Mouse (Mus musculus): ENCODE measurements around the gene Themis2. TPM values are rescaled to one million over a fixed set of nuclear protein-coding genes. Genes with fewer than 3 reads are reported as not detected.
"Not testable (repeated sequence)": the region's sequence is repeated elsewhere in the genome, so short reads cannot be mapped to it uniquely, and the experiment has no call there.

The Themis2 gene
- polyA plus RNA-seq, 1 experiment from 2014 or later: 1.3 TPM

GRCm38 (mm10) chr4:132793322-132794004 lies 2.7 kb downstream of the Themis2 start:
- not testable (repeated sequence) for H3K4me3 ChIP-seq (ENCODE audit: low read length); H3K27ac ChIP-seq (ENCODE audit: low read length); H3K27me3 ChIP-seq (ENCODE audit: control insufficient read depth, insufficient read depth, low read depth, low read length); H3K4me2 ChIP-seq (ENCODE audit: low read depth, low read length); H3K4me1 ChIP-seq (replicated peaks; ENCODE audit: control insufficient read depth, insufficient read depth, low read length); ATAC-seq (ENCODE audit: low read depth); H3K9ac ChIP-seq (ENCODE audit: low read length); H3K36me3 ChIP-seq (ENCODE audit: control insufficient read depth, insufficient read depth, low read length); H3K9me3 ChIP-seq (ENCODE audit: control insufficient read depth, low read length)
- 83% methylated on average over 8 of the region's 9 CpGs for WGBS

GRCm38 (mm10) chr4:132789731-132790130 lies 6.5 kb downstream of the Themis2 start:
- ATAC-seq (ENCODE audit: low read depth): no peak
- Histone ChIP-seq H3K4me1 (replicated peaks; ENCODE audit: control insufficient read depth, insufficient read depth, low read length) (no peaks in the 10 kb centered on the region), H3K27me3 (ENCODE audit: control insufficient read depth, insufficient read depth, low read depth, low read length) (peaks cover 1% of the 10 kb centered on the region), H3K4me2 (ENCODE audit: low read depth, low read length) (no peak overlapping the region), H3K9ac (ENCODE audit: low read length) (no peak overlapping the region), H3K9me3 (ENCODE audit: control insufficient read depth, low read length) (no peaks in the 10 kb centered on the region), H3K4me3 (ENCODE audit: low read length) (no peak overlapping the region), H3K27ac (ENCODE audit: low read length) (no peak overlapping the region), H3K36me3 (ENCODE audit: control insufficient read depth, insufficient read depth, low read length) (no peaks in the 10 kb centered on the region)
- 82% methylated on average over 8 of the region's 8 CpGs for WGBS

DNA sequence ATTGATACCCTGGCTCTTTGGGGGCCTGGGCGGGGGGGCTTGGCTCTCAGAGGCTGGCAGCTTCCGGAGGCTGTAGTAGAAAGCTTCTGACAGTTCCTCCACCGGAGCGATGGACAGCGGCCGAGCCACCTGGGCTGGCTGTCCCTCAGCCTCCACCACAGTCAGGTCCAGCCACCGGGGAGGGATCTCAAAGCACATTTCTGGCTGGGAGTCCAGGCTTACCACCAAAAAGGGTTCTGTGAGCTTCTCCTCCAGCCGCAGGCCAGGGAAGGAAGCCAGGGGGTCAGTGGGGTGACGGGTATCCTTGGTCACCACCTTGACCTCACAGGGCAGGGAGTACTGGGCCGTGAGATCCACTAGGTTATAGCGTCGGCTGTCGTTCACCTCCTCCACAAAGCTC lies 11.0 kb downstream of the Themis2 start:
- WGBS: 88% methylated on average over 12 of the region's 13 CpGs
- Histone ChIP-seq H3K4me1 (replicated peaks; ENCODE audit: control insufficient read depth, insufficient read depth, low read length) (no peaks in the 10 kb centered on the region), H3K27ac (ENCODE audit: low read length) (no peak overlapping the region), H3K36me3 (ENCODE audit: control insufficient read depth, insufficient read depth, low read length) (no peaks in the 10 kb centered on the region), H3K4me2 (ENCODE audit: low read depth, low read length) (no peak overlapping the region), H3K27me3 (ENCODE audit: control insufficient read depth, insufficient read depth, low read depth, low read length) (no peaks in the 10 kb centered on the region), H3K9ac (ENCODE audit: low read length) (no peak overlapping the region), H3K9me3 (ENCODE audit: control insufficient read depth, low read length) (no peaks in the 10 kb centered on the region), H3K4me3 (ENCODE audit: low read length) (no peak overlapping the region)
- no peak for ATAC-seq (ENCODE audit: low read depth)

- Histone ChIP-seq H3K27ac (ENCODE audit: low read length) (no peak overlapping the region), H3K9me3 (ENCODE audit: control insufficient read depth, low read length) (no peaks in the 10 kb centered on the region), H3K4me2 (ENCODE audit: low read depth, low read length) (no peak overlapping the region)
These were observed 12.5 kb downstream of the Themis2 start for GRCm38 (mm10) chr4:132783732-132784131.

GRCm38 (mm10) chr4:132780288-132780687 lies 15.9 kb downstream of the Themis2 start:
- peaks cover 38% of the 10 kb centered on the region for H3K36me3 ChIP-seq (ENCODE audit: control insufficient read depth, insufficient read depth, low read length)
- no peak overlapping the region for H3K4me2 ChIP-seq (ENCODE audit: low read depth, low read length)
- no peaks in the 10 kb centered on the region for H3K9me3 ChIP-seq (ENCODE audit: control insufficient read depth, low read length)
- H3K9ac ChIP-seq (ENCODE audit: low read length): no peak overlapping the region
- no peak overlapping the region for H3K27ac ChIP-seq (ENCODE audit: low read length)
- H3K4me3 ChIP-seq (ENCODE audit: low read length): no peak overlapping the region
- no peaks in the 10 kb centered on the region for H3K4me1 ChIP-seq (replicated peaks; ENCODE audit: control insufficient read depth, insufficient read depth, low read length)
- WGBS: 83% methylated on average over 4 of the region's 4 CpGs
- ATAC-seq (ENCODE audit: low read depth): no peak
- H3K27me3 ChIP-seq (ENCODE audit: control insufficient read depth, insufficient read depth, low read depth, low read length): no peaks in the 10 kb centered on the region

More at GRCm38 (mm10) chr4:132783732-132784131, 12.5 kb downstream of the Themis2 start:
- Histone ChIP-seq H3K4me3 (ENCODE audit: low read length) (no peak overlapping the region), H3K36me3 (ENCODE audit: control insufficient read depth, insufficient read depth, low read length) (peaks cover 8% of the 10 kb centered on the region; the same call in 1 of the 2 replicates), H3K9ac (ENCODE audit: low read length) (no peak overlapping the region), H3K27me3 (ENCODE audit: control insufficient read depth, insufficient read depth, low read depth, low read length) (no peaks in the 10 kb centered on the region), H3K4me1 (replicated peaks; ENCODE audit: control insufficient read depth, insufficient read depth, low read length) (no peaks in the 10 kb centered on the region)
- WGBS: 78% methylated on average over 2 of the region's 2 CpGs
- no peak for ATAC-seq (ENCODE audit: low read depth)

DNA sequence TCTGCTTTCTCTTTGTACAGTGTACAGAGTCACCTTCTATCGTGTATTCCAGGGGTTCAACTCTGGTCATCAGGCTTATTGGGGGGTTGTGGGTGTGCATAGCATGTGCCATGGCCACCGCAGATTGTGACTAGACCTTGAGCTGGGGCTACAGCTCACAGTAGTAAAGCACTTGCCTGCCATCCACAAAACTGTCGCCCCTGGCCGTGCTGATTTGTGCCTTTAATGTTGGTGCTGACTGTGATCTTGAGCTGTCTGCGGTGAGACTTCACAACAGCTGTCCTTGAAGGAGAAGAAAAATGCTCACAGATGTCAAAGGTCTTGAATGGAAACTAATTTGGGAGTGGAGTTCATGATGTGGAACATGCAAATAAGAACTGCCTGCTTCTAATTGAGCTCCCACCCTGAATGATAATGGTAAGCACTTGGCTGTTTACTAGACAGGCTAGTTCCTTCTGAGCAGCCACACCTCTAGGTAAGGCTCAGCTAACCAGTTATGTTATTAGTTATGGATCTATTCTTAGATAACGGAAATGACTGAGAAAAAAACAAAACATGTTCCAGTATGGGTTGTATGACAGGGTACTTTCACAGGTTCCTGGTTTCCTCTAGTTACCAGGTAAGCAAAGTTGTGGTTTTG lies 17.5 kb downstream of the Themis2 start:
- no peak for ATAC-seq (ENCODE audit: low read depth)
- no peak overlapping the region for H3K4me2 ChIP-seq (ENCODE audit: low read depth, low read length)
- no peak overlapping the region for H3K4me3 ChIP-seq (ENCODE audit: low read length)
- H3K9ac ChIP-seq (ENCODE audit: low read length): no peak overlapping the region
- 87% methylated on average over 6 of the region's 6 CpGs for WGBS
- H3K4me1 ChIP-seq (replicated peaks; ENCODE audit: control insufficient read depth, insufficient read depth, low read length): no peaks in the 10 kb centered on the region
- no peaks in the 10 kb centered on the region for H3K9me3 ChIP-seq (ENCODE audit: control insufficient read depth, low read length)
- H3K27ac ChIP-seq (ENCODE audit: low read length): no peak overlapping the region
- peaks cover 50% of the 10 kb centered on the region for H3K36me3 ChIP-seq (ENCODE audit: control insufficient read depth, insufficient read depth, low read length)
- no peaks in the 10 kb centered on the region for H3K27me3 ChIP-seq (ENCODE audit: control insufficient read depth, insufficient read depth, low read depth, low read length)

DNA sequence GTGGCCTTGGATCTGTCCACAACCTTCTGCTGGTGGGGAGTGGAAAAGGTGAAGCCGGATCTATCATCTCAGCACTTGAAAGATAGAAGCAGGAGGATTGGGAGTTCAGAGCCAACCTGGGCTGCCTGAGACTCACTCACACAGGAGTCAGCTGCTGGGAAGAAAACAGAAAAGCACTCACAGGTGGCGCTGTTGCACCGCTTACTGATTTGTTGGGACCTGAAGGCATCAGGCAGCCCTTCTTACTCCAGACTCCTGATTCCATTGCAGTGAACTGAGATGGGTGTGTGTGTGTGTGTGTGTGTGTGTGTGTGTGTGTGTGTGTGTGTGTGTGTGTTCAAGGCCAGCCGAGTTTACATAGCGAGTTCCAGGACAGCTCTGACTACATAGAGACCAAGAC lies 19.4 kb downstream of the Themis2 start:
- no peaks in the 10 kb centered on the region for H3K27me3 ChIP-seq (ENCODE audit: control insufficient read depth, insufficient read depth, low read depth, low read length)
- no peak overlapping the region for H3K9ac ChIP-seq (ENCODE audit: low read length)
- H3K4me3 ChIP-seq (ENCODE audit: low read length): no peak overlapping the region
- H3K27ac ChIP-seq (ENCODE audit: low read length): no peak overlapping the region
- no peaks in the 10 kb centered on the region for H3K4me1 ChIP-seq (replicated peaks; ENCODE audit: control insufficient read depth, insufficient read depth, low read length)
- WGBS: 84% methylated on average over 5 of the region's 5 CpGs
- no peaks in the 10 kb centered on the region for H3K9me3 ChIP-seq (ENCODE audit: control insufficient read depth, low read length)
- peaks cover 63% of the 10 kb centered on the region for H3K36me3 ChIP-seq (ENCODE audit: control insufficient read depth, insufficient read depth, low read length)
- ATAC-seq (ENCODE audit: low read depth): no peak
- H3K4me2 ChIP-seq (ENCODE audit: low read depth, low read length): no peak overlapping the region

DNA sequence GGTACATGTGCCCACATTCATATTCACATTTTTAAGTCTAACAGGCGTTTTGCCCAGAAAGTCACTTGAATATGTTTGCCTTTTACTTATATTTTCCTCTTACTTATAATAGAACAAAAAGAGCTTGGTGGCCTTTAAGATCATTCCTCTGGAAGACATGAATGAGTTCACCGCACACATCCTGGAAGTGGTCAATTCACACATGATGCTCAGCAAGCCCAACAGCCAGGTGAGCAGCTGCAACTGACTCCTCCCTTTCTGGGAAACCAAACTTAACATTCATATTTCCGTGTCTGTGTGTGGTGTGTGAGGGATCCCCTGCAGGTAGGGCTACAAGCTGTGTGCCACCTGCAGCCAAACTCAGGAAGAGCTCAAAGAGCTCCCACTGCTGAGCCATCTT lies 21.3 kb downstream of the Themis2 start:
- H3K27me3 ChIP-seq (ENCODE audit: control insufficient read depth, insufficient read depth, low read depth, low read length): no peaks in the 10 kb centered on the region
- H3K4me3 ChIP-seq (ENCODE audit: low read length): no peak overlapping the region
- H3K4me2 ChIP-seq (ENCODE audit: low read depth, low read length): no peak overlapping the region
- no peak for ATAC-seq (ENCODE audit: low read depth)
- no peaks in the 10 kb centered on the region for H3K4me1 ChIP-seq (replicated peaks; ENCODE audit: control insufficient read depth, insufficient read depth, low read length)
- H3K9me3 ChIP-seq (ENCODE audit: control insufficient read depth, low read length): no peaks in the 10 kb centered on the region
- H3K9ac ChIP-seq (ENCODE audit: low read length): no peak overlapping the region
- no peak overlapping the region for H3K27ac ChIP-seq (ENCODE audit: low read length)
- peaks cover 72% of the 10 kb centered on the region for H3K36me3 ChIP-seq (ENCODE audit: control insufficient read depth, insufficient read depth, low read length)
- WGBS: 77% methylated on average over 3 of the region's 3 CpGs

DNA sequence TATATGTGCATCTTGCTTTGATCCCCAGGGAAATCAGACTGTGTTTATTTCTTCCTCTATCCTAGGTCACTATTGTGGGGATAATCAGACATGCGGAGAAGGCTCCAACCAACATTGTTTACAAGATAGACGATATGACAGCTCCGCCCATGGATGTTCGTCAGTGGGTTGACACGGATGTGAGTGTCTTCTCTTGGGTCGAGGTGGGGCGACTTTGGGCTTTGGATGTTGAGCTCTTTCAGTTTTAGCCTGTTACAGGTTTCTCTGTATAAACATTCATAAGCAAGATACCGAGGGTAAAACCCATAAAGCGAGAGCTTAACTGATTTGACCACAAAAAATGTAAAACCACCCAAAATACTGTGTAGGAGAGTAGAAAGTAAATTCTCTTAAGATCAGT lies 24.4 kb downstream of the Themis2 start:
- Histone ChIP-seq H3K9me3 (ENCODE audit: control insufficient read depth, low read length) (no peaks in the 10 kb centered on the region), H3K27me3 (ENCODE audit: control insufficient read depth, insufficient read depth, low read depth, low read length) (no peaks in the 10 kb centered on the region), H3K4me3 (ENCODE audit: low read length) (no peak overlapping the region), H3K9ac (ENCODE audit: low read length) (no peak overlapping the region), H3K27ac (ENCODE audit: low read length) (no peak overlapping the region), H3K4me2 (ENCODE audit: low read depth, low read length) (no peak overlapping the region), H3K36me3 (ENCODE audit: control insufficient read depth, insufficient read depth, low read length) (peaks cover 49% of the 10 kb centered on the region), H3K4me1 (replicated peaks; ENCODE audit: control insufficient read depth, insufficient read depth, low read length) (peaks cover 7% of the 10 kb centered on the region)
- ATAC-seq (ENCODE audit: low read depth): no peak
- 73% methylated on average over 9 of the region's 9 CpGs for WGBS

All from lung, embryonic 16.5 days (tissue).